Mouse (Mus musculus) urinary bladder, adult 2 months (tissue): Measurements from ENCODE around the gene Eloa. TPM values are rescaled to one million over a fixed set of nuclear protein-coding genes. Genes with fewer than 3 reads are reported as not detected.
"Not testable (repeated sequence)": the region's sequence is repeated elsewhere in the genome, so short reads cannot be mapped to it uniquely, and the experiment has no call there.

ENCODE experiments used
- DNase-seq: peaks from one replicate; pipeline ENCODE4 v3.0.0; 2022; ENCODE audit warnings: low spot score
- polyA plus RNA-seq: library from polyadenylated mRNA; depleted of rRNA; stranded (reverse); fragments of >200 nt; gene quantifications from 2 replicates; pipeline ENCODE4 v1.2.3, GENCODE M21; 2012; rRNA removed

Gene Eloa
- polyA plus RNA-seq = 25.2 and 28.1 TPM in 2 replicates

- peak; percentile 95 for DNase-seq
These were observed at the start of gene Eloa for GRCm38 (mm10) chr4:136021549-136022047. Eloa (minus strand) TSS chr4:136021763.

- peak; percentile 72 for DNase-seq
These were observed 49.7 kb upstream of the Eloa start for GRCm38 (mm10) chr4:136071178-136071714.

GRCm38 (mm10) chr4:136070592-136070991, 49.0 kb upstream of the Eloa start:
- DNase-seq = no peak

- peak; percentile 66 for DNase-seq
These were observed 48.4 kb upstream of the Eloa start for GRCm38 (mm10) chr4:136069954-136070353.

GRCm38 (mm10) chr4:136069313-136069712, 47.8 kb upstream of the Eloa start:
- no peak for DNase-seq

- no peak for DNase-seq
These were observed 41.6 kb upstream of the Eloa start for GRCm38 (mm10) chr4:136063143-136063542.

- not testable (repeated sequence) for DNase-seq
These were observed 38.4 kb upstream of the Eloa start for GRCm38 (mm10) chr4:136059800-136060488.

GRCm38 (mm10) chr4:136057916-136058315, 36.4 kb upstream of the Eloa start:
- DNase-seq = no peak

- DNase-seq = no peak
These were observed 34.5 kb upstream of the Eloa start for GRCm38 (mm10) chr4:136056030-136056429.

GRCm38 (mm10) chr4:136053843-136054242, 32.3 kb upstream of the Eloa start:
- no peak for DNase-seq

- DNase-seq = peak; percentile 78
These were observed 31.7 kb upstream of the Eloa start, which contains the start of gene Rpl11 for GRCm38 (mm10) chr4:136053247-136053596. Rpl11 (minus strand) TSS chr4:136053428.

GRCm38 (mm10) chr4:136052534-136053246, 31.1 kb upstream of the Eloa start:
- no peak for DNase-seq

- no peak for DNase-seq
These were observed 30.5 kb upstream of the Eloa start for GRCm38 (mm10) chr4:136052060-136052459.

- no peak for DNase-seq
These were observed 28.7 kb upstream of the Eloa start for GRCm38 (mm10) chr4:136050226-136050625.

GRCm38 (mm10) chr4:136048291-136049032, 26.9 kb upstream of the Eloa start:
- no peak for DNase-seq

GRCm38 (mm10) chr4:136047626-136048025, 26.1 kb upstream of the Eloa start:
- no peak for DNase-seq

- DNase-seq = no peak
These were observed 25.3 kb upstream of the Eloa start for GRCm38 (mm10) chr4:136046888-136047287.

- no peak for DNase-seq
These were observed 23.5 kb upstream of the Eloa start for GRCm38 (mm10) chr4:136045091-136045490.

GRCm38 (mm10) chr4:136043784-136044400, 22.3 kb upstream of the Eloa start:
- no peak for DNase-seq

- DNase-seq = no peak
These were observed 13.5 kb upstream of the Eloa start for GRCm38 (mm10) chr4:136035078-136035477.

- no peak for DNase-seq
These were observed 11.7 kb upstream of the Eloa start for GRCm38 (mm10) chr4:136033231-136033630.
